Mouse (Mus musculus): Measurements from ENCODE around the gene Eef1akmt1.

Gene Eef1akmt1

DNA sequence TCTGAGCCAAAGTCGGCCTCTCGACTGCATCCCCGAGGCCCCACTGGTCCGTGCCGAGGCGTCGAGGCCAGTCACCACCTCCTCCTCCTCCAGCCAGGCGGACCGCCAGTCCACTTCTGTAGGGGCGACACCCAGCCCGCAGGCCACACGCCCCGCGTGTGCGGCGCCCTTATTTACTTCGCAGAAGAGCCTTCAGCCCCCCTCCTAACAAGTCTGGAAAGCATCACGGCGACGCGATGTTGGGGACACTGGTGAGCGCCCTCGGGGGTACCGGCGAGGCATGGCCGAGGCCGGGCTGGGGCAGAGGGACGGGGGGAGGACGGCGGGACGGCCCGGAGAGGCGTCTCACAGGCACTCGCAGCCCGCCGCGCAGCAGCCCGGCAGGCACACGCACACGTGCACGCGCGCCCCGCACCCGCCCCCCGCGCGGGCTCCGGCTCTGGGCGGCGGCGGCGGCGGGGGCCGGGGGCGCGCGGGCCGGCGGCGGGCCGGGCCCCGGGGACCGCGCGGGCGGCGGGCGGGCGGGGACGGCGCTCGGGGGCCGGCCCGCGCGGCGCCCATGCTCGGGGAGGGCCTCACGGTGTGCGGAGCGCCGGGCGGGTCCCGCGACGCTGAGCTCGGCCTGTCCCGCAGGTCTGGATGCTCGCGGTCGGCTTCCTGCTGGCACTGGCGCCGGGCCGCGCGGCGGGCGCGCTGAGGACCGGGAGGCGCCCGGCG is 46.6 kb downstream of the Eef1akmt1 start, which contains the start of gene Il17d:
Gene Il17d, plus strand, starts transcription at position 107 of the 717 bp plus-strand sequence.
- no peak for DNase-seq (ENCODE audit: low spot score in 2 of 2)

- DNase-seq (ENCODE audit: low spot score in 2 of 2) = no peak
Measured at GRCm38 (mm10) chr14:57523762-57524161, 47.6 kb downstream of the Eef1akmt1 start.

- no peak for DNase-seq (ENCODE audit: low spot score in 2 of 2)
Measured at GRCm38 (mm10) chr14:57517001-57517400, 54.4 kb downstream of the Eef1akmt1 start.

DNA sequence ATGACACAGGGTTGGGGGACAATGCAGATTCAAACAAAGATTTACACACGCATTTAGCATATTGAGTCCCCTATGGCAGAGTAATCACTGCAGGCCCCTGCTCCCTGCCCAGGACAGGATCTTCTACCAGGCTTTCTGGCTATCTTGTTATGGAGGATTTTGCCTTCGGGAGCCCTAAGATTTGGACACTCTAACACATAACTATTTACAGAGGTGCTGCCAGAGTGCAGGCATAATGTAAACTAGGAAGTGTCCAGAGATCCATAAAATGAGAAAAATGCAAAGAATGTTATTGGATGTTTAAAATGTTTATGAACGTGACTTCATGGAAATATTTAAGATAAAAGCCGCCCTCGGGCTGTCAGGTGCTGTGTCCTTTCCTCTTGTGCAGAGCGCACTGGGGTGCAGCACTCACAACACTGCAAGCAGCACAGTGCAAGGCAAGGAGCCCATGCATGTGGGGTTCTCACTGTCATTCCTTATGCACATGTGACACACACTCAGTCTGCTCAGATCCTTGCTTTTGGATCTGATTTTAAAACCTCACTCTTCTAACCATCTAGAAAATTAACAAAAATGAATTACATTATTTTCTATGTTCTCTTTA is 56.2 kb downstream of the Eef1akmt1 start:
- DNase-seq (ENCODE audit: low spot score in 2 of 2) = no peak

GRCm38 (mm10) chr14:57509554-57509953 is 61.9 kb downstream of the Eef1akmt1 start:
- DNase-seq (ENCODE audit: low spot score in 2 of 2) = no peak

- DNase-seq (ENCODE audit: low spot score in 2 of 2) = no peak
Measured at GRCm38 (mm10) chr14:57503729-57504128, 67.7 kb downstream of the Eef1akmt1 start.
